Mouse (Mus musculus) neural tube, embryonic 12.5 days (tissue): ENCODE data around the gene Tgfb2. TPM values are rescaled to one million over a fixed set of nuclear protein-coding genes. Genes with fewer than 3 reads are reported as not detected.

Source experiments
- ATAC-seq: fragments of 200-750 bp; cut with Nextera tagmentation; 2 replicates; pipeline ENCODE4 v1.8.0; 2017; ENCODE audit warnings: low read depth, mild to moderate bottlenecking, moderate TSS enrichment, moderate library complexity; ENCODE audit not compliant: low FRiP score
- H3K27ac ChIP-seq: fragments of 300-500 bp; sonication (generic); 2 replicates; pipeline ENCODE4 v1.5.1; 2016
- H3K27me3 ChIP-seq: fragments of 300-500 bp; sonication (generic); replicated peaks from 2 replicates; pipeline ENCODE4 v1.6.1; 2016; ENCODE audit warnings: mild to moderate bottlenecking
- H3K36me3 ChIP-seq: fragments of 300-500 bp; sonication (generic); 2 replicates; pipeline ENCODE4 v1.6.1; 2016; ENCODE audit warnings: mild to moderate bottlenecking
- H3K4me1 ChIP-seq: fragments of 300-500 bp; sonication (generic); 2 replicates; pipeline ENCODE4 v1.6.1; 2016
- H3K4me2 ChIP-seq: fragments of 300-500 bp; sonication (generic); replicated peaks from 2 replicates; pipeline ENCODE4 v1.6.1; 2016; ENCODE audit warnings: mild to moderate bottlenecking
- H3K4me3 ChIP-seq: fragments of 300-500 bp; sonication (generic); 2 replicates; pipeline ENCODE4 v1.5.1; 2016
- H3K9ac ChIP-seq: fragments of 300-500 bp; sonication (generic); 2 replicates; pipeline ENCODE4 v1.6.1; 2016; ENCODE audit warnings: mild to moderate bottlenecking
- H3K9me3 ChIP-seq: fragments of 300-500 bp; sonication (generic); 2 replicates; pipeline ENCODE4 v1.6.1; 2016; ENCODE audit warnings: mild to moderate bottlenecking
- WGBS: fragments of 180-500 bp; shearing (Covaris S2); methylation state at CpG from one replicate; pipeline ENCODE4 v1.1.7; 2016; 5-methylcytosine and 5-hydroxymethylcytosine counted together
- polyA plus RNA-seq: library from polyadenylated mRNA; unstranded; fragments of >200 nt; fragmentation: Nextera tagmentation; extraction: Ambion mirVana; gene quantifications from 2 replicates; pipeline ENCODE4 v1.2.1, GENCODE M21; 2016

Gene Tgfb2
- polyA plus RNA-seq, 1 experiment from 2014 or later, result 27.6 TPM

- Histone ChIP-seq H3K4me3 (no peak overlapping the region), H3K4me1 (no peaks in the 10 kb centered on the region), H3K9ac (no peak overlapping the region), H3K36me3 (no peaks in the 10 kb centered on the region), H3K27me3 (no peaks in the 10 kb centered on the region), H3K27ac (no peak overlapping the region), H3K9me3 (no peaks in the 10 kb centered on the region), H3K4me2 (no peak overlapping the region)
- ATAC-seq, result no peak
- 84% methylated on average over 8 of the region's 8 CpGs for WGBS
Measured at GRCm38 (mm10) chr1:186587065-186587804, 118.6 kb downstream of the Tgfb2 start.

DNA sequence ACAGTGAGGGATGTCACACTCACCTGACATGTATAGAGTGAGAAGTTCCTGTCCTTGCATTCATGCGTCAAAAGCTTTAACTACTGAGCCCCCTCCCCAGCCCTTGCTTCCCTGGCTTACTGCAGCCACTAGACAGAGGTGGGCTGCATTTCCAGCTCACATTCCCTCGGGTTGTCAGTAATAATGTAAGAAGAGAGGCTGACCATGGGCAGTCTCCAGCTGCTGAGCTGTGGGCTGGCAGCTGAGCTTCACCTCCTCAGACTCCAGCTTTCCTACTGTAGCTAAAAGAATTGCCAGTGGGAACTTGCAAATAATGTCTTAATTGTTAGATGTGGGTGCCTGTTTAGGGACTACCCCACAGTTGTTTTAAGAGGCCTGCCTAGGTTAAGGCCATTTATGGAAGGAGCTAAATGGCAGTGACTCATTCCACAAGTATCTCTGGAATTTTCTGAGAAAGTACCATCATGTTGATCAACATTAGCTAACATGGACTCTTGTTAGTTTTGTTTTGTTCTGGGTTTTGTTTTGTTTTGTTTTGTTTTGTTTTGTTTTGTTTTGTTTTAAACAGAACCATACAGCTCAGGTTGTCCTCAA lies 120.1 kb downstream of the Tgfb2 start:
- H3K9ac ChIP-seq, result no peak overlapping the region
- H3K9me3 ChIP-seq, result no peaks in the 10 kb centered on the region
- no peak for ATAC-seq
- no peak overlapping the region for H3K4me2 ChIP-seq
- H3K27ac ChIP-seq, result no peak overlapping the region
- 67% methylated on average over 2 of the region's 2 CpGs for WGBS
- no peaks in the 10 kb centered on the region for H3K4me1 ChIP-seq
- no peak overlapping the region for H3K4me3 ChIP-seq
- H3K27me3 ChIP-seq, result no peaks in the 10 kb centered on the region
- H3K36me3 ChIP-seq, result no peaks in the 10 kb centered on the region

- Histone ChIP-seq H3K4me3 (no peak overlapping the region), H3K4me2 (no peak overlapping the region), H3K9me3 (no peaks in the 10 kb centered on the region), H3K9ac (no peak overlapping the region), H3K27me3 (no peaks in the 10 kb centered on the region), H3K27ac (no peak overlapping the region), H3K4me1 (no peaks in the 10 kb centered on the region), H3K36me3 (no peaks in the 10 kb centered on the region)
- no peak for ATAC-seq
Measured at GRCm38 (mm10) chr1:186583933-186584332, 121.9 kb downstream of the Tgfb2 start.

DNA sequence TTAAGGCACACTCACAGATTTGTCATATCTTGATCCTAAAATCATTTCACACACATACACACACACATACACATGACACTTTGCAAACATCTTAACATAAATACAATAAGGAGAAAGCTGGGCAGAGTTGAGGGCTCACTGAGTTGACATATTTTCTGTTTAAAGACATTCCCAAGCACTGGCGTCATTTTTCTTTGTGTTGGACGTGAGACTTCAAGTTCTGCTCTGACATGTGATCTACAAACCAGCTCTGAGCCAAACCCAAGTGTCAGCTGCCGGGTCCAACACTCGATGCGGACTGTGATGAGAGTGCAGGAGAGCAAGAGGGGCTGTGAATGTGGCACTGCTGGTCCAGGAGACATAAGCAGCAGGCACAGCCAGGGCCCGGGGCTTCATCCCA lies 123.7 kb downstream of the Tgfb2 start:
- no peak overlapping the region for H3K27ac ChIP-seq
- no peak overlapping the region for H3K9ac ChIP-seq
- no peaks in the 10 kb centered on the region for H3K4me1 ChIP-seq
- H3K9me3 ChIP-seq, result no peaks in the 10 kb centered on the region
- ATAC-seq, result no peak
- H3K4me2 ChIP-seq, result no peak overlapping the region
- H3K4me3 ChIP-seq, result no peak overlapping the region
- no peaks in the 10 kb centered on the region for H3K36me3 ChIP-seq
- 93% methylated on average over 6 of the region's 6 CpGs for WGBS
- H3K27me3 ChIP-seq, result no peaks in the 10 kb centered on the region

DNA sequence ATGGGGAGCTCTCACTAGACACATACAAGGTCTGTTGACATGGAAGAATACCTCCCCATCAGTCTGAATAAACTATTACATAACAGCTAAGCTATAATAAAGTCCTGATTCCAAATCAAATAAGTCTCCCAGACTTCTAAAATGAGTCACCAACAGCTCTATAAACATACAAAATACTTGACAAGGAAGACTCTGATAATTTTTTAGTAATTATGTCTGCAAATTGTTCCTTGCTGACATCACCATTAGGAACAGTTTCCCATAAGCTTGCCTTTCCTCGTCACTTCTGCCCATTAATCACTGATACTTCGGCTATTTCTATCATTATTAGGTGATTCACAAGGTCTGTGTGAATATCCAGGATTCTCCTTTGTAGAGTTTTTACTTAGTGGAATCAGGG lies 124.1 kb downstream of the Tgfb2 start:
- Histone ChIP-seq H3K27me3 (no peaks in the 10 kb centered on the region), H3K9ac (no peak overlapping the region), H3K36me3 (no peaks in the 10 kb centered on the region), H3K4me2 (no peak overlapping the region), H3K4me1 (no peaks in the 10 kb centered on the region), H3K27ac (no peak overlapping the region), H3K9me3 (no peaks in the 10 kb centered on the region), H3K4me3 (no peak overlapping the region)
- WGBS, result 85% methylated on average over 2 of the region's 2 CpGs
- no peak for ATAC-seq

GRCm38 (mm10) chr1:186581114-186581513 lies 124.7 kb downstream of the Tgfb2 start:
- H3K27ac ChIP-seq, result no peak overlapping the region
- ATAC-seq, result no peak
- 90% methylated on average over 2 of the region's 2 CpGs for WGBS
- H3K4me1 ChIP-seq, result no peaks in the 10 kb centered on the region
- no peaks in the 10 kb centered on the region for H3K9me3 ChIP-seq
- H3K27me3 ChIP-seq, result no peaks in the 10 kb centered on the region
- H3K4me2 ChIP-seq, result no peak overlapping the region
- H3K36me3 ChIP-seq, result no peaks in the 10 kb centered on the region
- no peak overlapping the region for H3K4me3 ChIP-seq
- no peak overlapping the region for H3K9ac ChIP-seq

- Histone ChIP-seq H3K4me1 (no peaks in the 10 kb centered on the region), H3K4me3 (no peak overlapping the region), H3K4me2 (no peak overlapping the region), H3K36me3 (no peaks in the 10 kb centered on the region), H3K9me3 (no peaks in the 10 kb centered on the region), H3K9ac (no peak overlapping the region), H3K27ac (no peak overlapping the region), H3K27me3 (no peaks in the 10 kb centered on the region)
- ATAC-seq, result no peak
- WGBS, result 64% methylated on average over 5 of the region's 5 CpGs
Measured at GRCm38 (mm10) chr1:186577302-186577701, 128.5 kb downstream of the Tgfb2 start.

DNA sequence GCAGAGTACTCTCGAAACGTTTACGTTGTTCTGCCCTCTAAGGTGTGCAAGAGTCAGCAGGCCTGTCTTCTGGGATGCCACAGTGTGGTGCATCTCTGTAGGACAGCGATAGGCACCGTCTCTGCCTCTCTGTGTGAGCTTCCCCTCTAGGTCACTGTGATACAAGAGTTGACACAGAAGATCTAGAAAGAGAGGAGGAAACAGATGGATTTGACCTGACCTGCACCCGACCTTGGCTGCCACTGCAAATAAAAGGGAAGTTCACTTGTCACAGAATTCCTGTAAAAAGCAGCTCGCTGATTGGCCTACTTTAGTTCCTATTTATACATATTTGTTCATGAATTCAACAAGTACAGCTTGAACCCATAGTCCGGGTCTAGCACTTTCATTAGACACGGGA lies 130.2 kb downstream of the Tgfb2 start:
- Histone ChIP-seq H3K36me3 (no peaks in the 10 kb centered on the region), H3K4me2 (no peak overlapping the region), H3K4me1 (no peaks in the 10 kb centered on the region), H3K4me3 (no peak overlapping the region), H3K9ac (no peak overlapping the region), H3K27ac (no peak overlapping the region), H3K27me3 (no peaks in the 10 kb centered on the region), H3K9me3 (no peaks in the 10 kb centered on the region)
- WGBS, result 66% methylated on average over 9 of the region's 9 CpGs
- no peak for ATAC-seq

DNA sequence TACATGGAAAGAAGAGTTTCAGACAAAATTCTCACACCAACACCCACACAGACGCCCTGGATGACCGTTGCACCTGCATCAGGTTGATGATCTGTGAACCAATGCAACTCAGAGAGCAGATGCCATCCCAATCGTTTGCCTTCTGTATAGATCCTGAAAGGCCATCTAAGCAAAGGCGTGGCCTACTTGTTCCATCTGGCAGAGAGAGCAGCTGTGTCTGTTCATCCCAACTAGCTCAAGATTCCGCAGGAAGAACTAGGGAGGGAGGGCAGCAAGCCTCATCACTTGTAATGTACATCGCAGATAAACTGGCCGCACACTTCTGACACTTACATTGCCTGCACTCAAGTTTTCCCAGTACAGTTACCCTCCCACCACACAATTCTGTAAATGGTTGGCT lies 130.7 kb downstream of the Tgfb2 start:
- no peak overlapping the region for H3K9ac ChIP-seq
- ATAC-seq, result no peak
- no peaks in the 10 kb centered on the region for H3K9me3 ChIP-seq
- no peak overlapping the region for H3K27ac ChIP-seq
- H3K4me1 ChIP-seq, result no peaks in the 10 kb centered on the region
- H3K4me2 ChIP-seq, result no peak overlapping the region
- no peak overlapping the region for H3K4me3 ChIP-seq
- no peaks in the 10 kb centered on the region for H3K27me3 ChIP-seq
- 90% methylated on average over 7 of the region's 7 CpGs for WGBS
- H3K36me3 ChIP-seq, result no peaks in the 10 kb centered on the region

Other genes with a start within 250 kb of the Tgfb2 start
- 41.7 and 49.1 TPM in 2 replicates for gene Rrp15, start 43.4 kb upstream of the Tgfb2 start, polyA plus RNA-seq